Mouse (Mus musculus): Measurements from ENCODE around the gene Ubc. TPM values are rescaled to one million over a fixed set of nuclear protein-coding genes. Genes with fewer than 3 reads are reported as not detected.
"Not testable (repeated sequence)": the region's sequence is repeated elsewhere in the genome, so short reads cannot be mapped to it uniquely, and the experiment has no call there.

Gene Ubc
- polyA plus RNA-seq, 1 experiment = 585 TPM

GRCm38 (mm10) chr5:125395008-125395407, 5.0 kb upstream of the Ubc start:
- TF ChIP-seq CTCF (IDR thresholded peaks at IDR 0.05; ENCODE audit: borderline replicate concordance, control insufficient read depth, extremely low read depth, insufficient read depth, low read length, poor library complexity) (no peak), POLR2A (IDR thresholded peaks at IDR 0.05; ENCODE audit: control insufficient read depth, extremely low read depth, insufficient read depth, low read length, poor library complexity) (no peak)
- H3K27ac ChIP-seq (ENCODE audit: control insufficient read depth, insufficient read depth, low read length) = no peak overlapping the region
- no peaks in the 10 kb centered on the region for H3K36me3 ChIP-seq (ENCODE audit: control insufficient read depth, insufficient read depth, low read length)
- 57% methylated on average over 3 of the region's 3 CpGs for WGBS
- peaks cover 22% of the 10 kb centered on the region for H3K4me1 ChIP-seq (replicated peaks; ENCODE audit: control insufficient read depth, insufficient read depth, low read length)
- DNase-seq = no peak
- H3K4me3 ChIP-seq (ENCODE audit: control insufficient read depth, insufficient read depth, low read length) = no peak overlapping the region
- H3K27me3 ChIP-seq (ENCODE audit: control insufficient read depth, insufficient read depth, low read length) = no peaks in the 10 kb centered on the region

GRCm38 (mm10) chr5:125393622-125394603, 3.9 kb upstream of the Ubc start:
- peaks cover 22% of the 10 kb centered on the region for H3K4me1 ChIP-seq (replicated peaks; ENCODE audit: control insufficient read depth, insufficient read depth, low read length)
- TF ChIP-seq POLR2A (IDR thresholded peaks at IDR 0.05; ENCODE audit: control insufficient read depth, extremely low read depth, insufficient read depth, low read length, poor library complexity) (no peak), CTCF (IDR thresholded peaks at IDR 0.05; ENCODE audit: borderline replicate concordance, control insufficient read depth, extremely low read depth, insufficient read depth, low read length, poor library complexity) (no peak)
- H3K27ac ChIP-seq (ENCODE audit: control insufficient read depth, insufficient read depth, low read length) = peak overlapping the region; percentile 90
- DNase-seq = peak; percentile 87
- 6% methylated on average over 25 of the region's 25 CpGs for WGBS
- H3K4me3 ChIP-seq (ENCODE audit: control insufficient read depth, insufficient read depth, low read length) = peak overlapping the region; percentile 65
- H3K27me3 ChIP-seq (ENCODE audit: control insufficient read depth, insufficient read depth, low read length) = no peaks in the 10 kb centered on the region
- H3K36me3 ChIP-seq (ENCODE audit: control insufficient read depth, insufficient read depth, low read length) = no peaks in the 10 kb centered on the region

- H3K27me3 ChIP-seq (ENCODE audit: control insufficient read depth, insufficient read depth, low read length) = no peaks in the 10 kb centered on the region
- TF ChIP-seq POLR2A (IDR thresholded peaks at IDR 0.05; ENCODE audit: control insufficient read depth, extremely low read depth, insufficient read depth, low read length, poor library complexity) = peak; percentile 42; the same call in 1 of the 2 replicates
- TF ChIP-seq CTCF (IDR thresholded peaks at IDR 0.05; ENCODE audit: borderline replicate concordance, control insufficient read depth, extremely low read depth, insufficient read depth, low read length, poor library complexity) = no peak
- H3K27ac ChIP-seq (ENCODE audit: control insufficient read depth, insufficient read depth, low read length) = peak overlapping the region; percentile 95
- DNase-seq = peak; percentile 98
- peak overlapping the region; percentile 65 for H3K4me3 ChIP-seq (ENCODE audit: control insufficient read depth, insufficient read depth, low read length)
- H3K4me1 ChIP-seq (replicated peaks; ENCODE audit: control insufficient read depth, insufficient read depth, low read length) = peaks cover 25% of the 10 kb centered on the region
- WGBS = under 1% methylated on average over 20 of the region's 20 CpGs
- no peaks in the 10 kb centered on the region for H3K36me3 ChIP-seq (ENCODE audit: control insufficient read depth, insufficient read depth, low read length)
Measured at GRCm38 (mm10) chr5:125392977-125393621, 3.1 kb upstream of the Ubc start.

- Histone ChIP-seq H3K4me1 (replicated peaks; ENCODE audit: control insufficient read depth, insufficient read depth, low read length) (peaks cover 25% of the 10 kb centered on the region), H3K36me3 (ENCODE audit: control insufficient read depth, insufficient read depth, low read length) (no peaks in the 10 kb centered on the region), H3K27ac (ENCODE audit: control insufficient read depth, insufficient read depth, low read length) (peak overlapping the region; percentile 95), H3K4me3 (ENCODE audit: control insufficient read depth, insufficient read depth, low read length) (no peak overlapping the region), H3K27me3 (ENCODE audit: control insufficient read depth, insufficient read depth, low read length) (no peaks in the 10 kb centered on the region)
- TF ChIP-seq CTCF (IDR thresholded peaks at IDR 0.05; ENCODE audit: borderline replicate concordance, control insufficient read depth, extremely low read depth, insufficient read depth, low read length, poor library complexity) (no peak), POLR2A (IDR thresholded peaks at IDR 0.05; ENCODE audit: control insufficient read depth, extremely low read depth, insufficient read depth, low read length, poor library complexity) (no peak)
- WGBS = 24% methylated on average over 1 of the region's 1 CpGs
- DNase-seq = no peak
Measured at GRCm38 (mm10) chr5:125392618-125392976, 2.6 kb upstream of the Ubc start.

GRCm38 (mm10) chr5:125392176-125392575, 2.2 kb upstream of the Ubc start:
- peaks cover 25% of the 10 kb centered on the region for H3K4me1 ChIP-seq (replicated peaks; ENCODE audit: control insufficient read depth, insufficient read depth, low read length)
- DNase-seq = not testable (repeated sequence)
- WGBS = 93% methylated on average over 4 of the region's 4 CpGs

GRCm38 (mm10) chr5:125391609-125392008, 1.6 kb upstream of the Ubc start:
- no peak for TF ChIP-seq POLR2A (IDR thresholded peaks at IDR 0.05; ENCODE audit: control insufficient read depth, extremely low read depth, insufficient read depth, low read length, poor library complexity)
- no peak for TF ChIP-seq CTCF (IDR thresholded peaks at IDR 0.05; ENCODE audit: borderline replicate concordance, control insufficient read depth, extremely low read depth, insufficient read depth, low read length, poor library complexity)
- H3K4me1 ChIP-seq (replicated peaks; ENCODE audit: control insufficient read depth, insufficient read depth, low read length) = peaks cover 25% of the 10 kb centered on the region
- 24% methylated on average over 5 of the region's 5 CpGs for WGBS
- DNase-seq = peak; percentile 29
- H3K27ac ChIP-seq (ENCODE audit: control insufficient read depth, insufficient read depth, low read length) = peak overlapping the region; percentile 90
- H3K4me3 ChIP-seq (ENCODE audit: control insufficient read depth, insufficient read depth, low read length) = no peak overlapping the region
- no peaks in the 10 kb centered on the region for H3K36me3 ChIP-seq (ENCODE audit: control insufficient read depth, insufficient read depth, low read length)
- H3K27me3 ChIP-seq (ENCODE audit: control insufficient read depth, insufficient read depth, low read length) = no peaks in the 10 kb centered on the region

More at GRCm38 (mm10) chr5:125392176-125392575, 2.2 kb upstream of the Ubc start:
- not testable (repeated sequence) for H3K4me3 ChIP-seq (ENCODE audit: control insufficient read depth, insufficient read depth, low read length); H3K36me3 ChIP-seq (ENCODE audit: control insufficient read depth, insufficient read depth, low read length); H3K27me3 ChIP-seq (ENCODE audit: control insufficient read depth, insufficient read depth, low read length)
- H3K27ac ChIP-seq (ENCODE audit: control insufficient read depth, insufficient read depth, low read length) = peak overlapping the region; percentile 95; the same call in 1 of the 2 replicates
